Mouse (Mus musculus) C2C12 (cell line): ENCODE data around the gene Ldlrap1. TPM values are rescaled to one million over a fixed set of nuclear protein-coding genes. Genes with fewer than 3 reads are reported as not detected.

Experiments used
- H3K27me3 ChIP-seq: one replicate; pipeline ENCODE4 v1.6.1; 2011; ENCODE audit not compliant: control insufficient read depth, insufficient read depth, insufficient read length
- H3K36me3 ChIP-seq: one replicate; pipeline ENCODE4 v1.6.1; 2011; ENCODE audit not compliant: control insufficient read depth, insufficient read depth
- H3K4me3 ChIP-seq: one replicate; pipeline ENCODE4 v1.5.1; 2011; ENCODE audit warnings: mild to moderate bottlenecking, control low read depth; ENCODE audit not compliant: poor library complexity, insufficient read depth, severe bottlenecking
- H3K79me2 ChIP-seq: one replicate; pipeline ENCODE4 v1.6.1; 2011; ENCODE audit not compliant: control insufficient read depth, insufficient read depth
- H3K79me3 ChIP-seq: one replicate; pipeline ENCODE4 v1.6.1; 2011; ENCODE audit warnings: low read depth, control low read depth
- H3ac ChIP-seq: one replicate; pipeline ENCODE3; 2011; ENCODE audit warnings: low read depth; ENCODE audit not compliant: control insufficient read depth, insufficient read length
- CEBPB ChIP-seq: IDR thresholded peaks from one replicate; pipeline ENCODE4 v1.6.1; 2011; ENCODE audit warnings: low read depth, mild to moderate bottlenecking, control low read depth, moderate library complexity
- CTCF ChIP-seq: IDR thresholded peaks from one replicate; pipeline ENCODE4 v1.5.1; 2011; ENCODE audit not compliant: control insufficient read depth, insufficient read depth, insufficient read length
- FOSL1 ChIP-seq: IDR thresholded peaks from one replicate; pipeline ENCODE4 v1.8.0; 2011; ENCODE audit warnings: mild to moderate bottlenecking, low read length; ENCODE audit not compliant: poor library complexity, insufficient read depth, severe bottlenecking
- MAX ChIP-seq: IDR thresholded peaks from one replicate; pipeline ENCODE4 v1.6.1; 2011; ENCODE audit warnings: mild to moderate bottlenecking, control low read depth
- MYOD1 ChIP-seq: IDR thresholded peaks from one replicate; pipeline ENCODE4 v1.6.1; 2011; ENCODE audit warnings: low read depth; ENCODE audit not compliant: control insufficient read depth, insufficient read length
- MYOG ChIP-seq: IDR thresholded peaks from one replicate; pipeline ENCODE4 v1.6.1; 2011; ENCODE audit not compliant: control insufficient read depth, insufficient read length; ENCODE audit errors: extremely low read depth
- USF1 ChIP-seq: IDR thresholded peaks from one replicate; pipeline ENCODE4 v1.6.1; 2011; ENCODE audit warnings: low read depth, mild to moderate bottlenecking, control low read depth, moderate library complexity
- polyA plus RNA-seq: library from polyadenylated mRNA; unstranded; fragments of >200 nt; fragmentation: generic; extraction: Trizol; gene quantifications from one replicate; pipeline ENCODE4 v1.2.1, GENCODE M21; 2012; ENCODE audit warnings: missing spikeins

The Ldlrap1 gene
- polyA plus RNA-seq, 1 experiment, result 30.8 TPM

DNA sequence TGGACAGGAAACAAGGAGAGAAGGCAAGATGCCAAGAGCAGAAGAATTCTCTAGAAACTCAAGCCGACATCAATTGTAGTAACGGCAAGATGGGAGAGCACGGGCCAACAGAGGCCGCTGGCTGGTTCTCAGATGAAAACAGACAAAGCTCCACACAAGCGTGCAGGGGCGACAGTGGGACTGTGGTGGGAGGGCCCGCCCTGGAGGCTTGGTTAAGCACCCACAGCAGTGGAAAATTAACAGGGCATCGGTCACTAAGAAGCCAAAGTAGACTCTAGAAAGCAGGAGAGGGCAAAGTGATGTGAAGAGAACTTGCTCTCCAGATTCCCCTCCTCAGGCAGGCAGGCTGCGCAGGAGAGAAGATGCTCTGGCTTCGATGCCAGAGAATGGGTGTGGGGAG, 34.3 kb upstream of the Ldlrap1 start:
- Histone ChIP-seq H3K4me3 (no peak overlapping the region), H3ac (no peak overlapping the region), H3K79me3 (no peaks in the 10 kb centered on the region), H3K27me3 (no peaks in the 10 kb centered on the region), H3K36me3 (peaks cover 36% of the 10 kb centered on the region), H3K79me2 (no peaks in the 10 kb centered on the region)
- TF ChIP-seq FOSL1, result no peak
- TF ChIP-seq MYOD1, result no peak
- no peak for TF ChIP-seq CEBPB
- TF ChIP-seq MAX, result no peak
- no peak for TF ChIP-seq CTCF
- TF ChIP-seq USF1, result no peak
- no peak for TF ChIP-seq MYOG

DNA sequence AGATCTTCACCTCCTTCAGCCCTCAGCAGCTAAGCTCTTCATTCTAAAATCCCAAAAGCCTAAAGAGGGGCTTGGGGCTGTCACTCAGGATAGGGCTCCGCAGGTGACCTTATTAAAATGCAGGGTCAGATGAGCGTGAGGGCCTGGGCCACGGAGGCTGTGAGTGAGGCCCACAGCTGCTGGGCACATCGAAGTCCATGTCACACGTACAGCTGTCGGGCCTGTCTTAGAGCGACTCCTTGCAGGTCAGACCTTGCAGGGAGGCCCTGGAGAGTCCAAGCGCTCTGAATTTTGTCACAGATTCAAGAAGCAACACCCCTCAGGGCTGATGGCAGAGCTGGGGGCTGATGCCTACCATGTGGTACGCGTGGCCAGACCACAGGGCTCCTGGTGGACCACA, 32.9 kb upstream of the Ldlrap1 start:
- no peak overlapping the region for H3ac ChIP-seq
- no peaks in the 10 kb centered on the region for H3K79me3 ChIP-seq
- no peak overlapping the region for H3K4me3 ChIP-seq
- TF ChIP-seq MYOG, result no peak
- TF ChIP-seq USF1, result no peak
- no peak for TF ChIP-seq CEBPB
- no peaks in the 10 kb centered on the region for H3K79me2 ChIP-seq
- H3K27me3 ChIP-seq, result no peaks in the 10 kb centered on the region
- peaks cover 23% of the 10 kb centered on the region for H3K36me3 ChIP-seq

DNA sequence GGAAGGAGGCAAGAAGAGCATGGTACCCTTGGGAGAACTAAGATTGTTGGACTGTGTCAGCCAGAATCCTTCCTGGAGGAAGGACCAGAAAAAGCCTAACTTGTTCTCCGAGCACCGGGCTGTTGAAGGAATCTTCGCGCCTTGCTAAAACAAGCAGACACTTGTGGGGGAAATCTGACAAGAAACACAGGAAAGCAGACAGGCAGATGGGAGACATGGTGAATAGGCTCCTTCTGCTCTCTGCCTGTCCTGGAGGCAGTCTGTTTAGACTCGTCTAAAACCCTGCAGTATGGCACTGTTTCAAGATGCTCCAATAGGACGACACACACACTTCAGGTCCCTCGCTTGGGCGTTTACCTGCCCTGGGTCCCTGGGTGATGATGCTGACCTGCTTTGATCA, 32.3 kb upstream of the Ldlrap1 start:
- no peak for TF ChIP-seq MYOD1
- no peak for TF ChIP-seq CEBPB
- no peak for TF ChIP-seq MAX
- no peak for TF ChIP-seq MYOG
- no peak for TF ChIP-seq FOSL1
- no peak for TF ChIP-seq USF1
- Histone ChIP-seq H3K4me3 (no peak overlapping the region), H3K27me3 (no peaks in the 10 kb centered on the region)

DNA sequence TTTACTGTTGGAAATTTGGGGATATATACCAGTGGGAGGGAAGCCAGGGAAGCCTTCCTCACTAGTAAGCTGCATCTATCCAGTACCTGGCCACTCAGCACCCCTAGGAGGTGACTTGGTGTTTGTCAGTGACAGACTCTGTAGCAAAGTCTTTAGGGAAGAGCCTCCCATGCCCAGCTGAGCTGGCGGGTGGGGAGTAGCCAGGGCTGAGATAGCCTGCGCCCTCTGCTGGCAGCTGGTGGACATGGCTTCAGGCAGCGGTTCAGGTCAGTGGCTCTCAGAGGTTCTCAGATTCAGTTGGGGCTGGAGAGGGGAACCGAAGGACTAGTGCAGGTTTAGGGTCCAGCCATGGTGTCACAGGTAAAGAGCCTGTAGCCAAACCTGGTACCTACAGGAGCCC, 31.4 kb upstream of the Ldlrap1 start:
- peaks cover 18% of the 10 kb centered on the region for H3K36me3 ChIP-seq
- no peaks in the 10 kb centered on the region for H3K79me2 ChIP-seq
- H3K79me3 ChIP-seq, result no peaks in the 10 kb centered on the region
- no peak overlapping the region for H3ac ChIP-seq
- H3K27me3 ChIP-seq, result no peaks in the 10 kb centered on the region
- H3K4me3 ChIP-seq, result no peak overlapping the region
- TF ChIP-seq CTCF (peak; percentile 94), FOSL1 (no peak)

More for the DNA sequence above, 32.3 kb upstream of the Ldlrap1 start:
- H3ac ChIP-seq, result no peak overlapping the region
- H3K79me3 ChIP-seq, result no peaks in the 10 kb centered on the region
- H3K36me3 ChIP-seq, result peaks cover 19% of the 10 kb centered on the region
- no peaks in the 10 kb centered on the region for H3K79me2 ChIP-seq

DNA sequence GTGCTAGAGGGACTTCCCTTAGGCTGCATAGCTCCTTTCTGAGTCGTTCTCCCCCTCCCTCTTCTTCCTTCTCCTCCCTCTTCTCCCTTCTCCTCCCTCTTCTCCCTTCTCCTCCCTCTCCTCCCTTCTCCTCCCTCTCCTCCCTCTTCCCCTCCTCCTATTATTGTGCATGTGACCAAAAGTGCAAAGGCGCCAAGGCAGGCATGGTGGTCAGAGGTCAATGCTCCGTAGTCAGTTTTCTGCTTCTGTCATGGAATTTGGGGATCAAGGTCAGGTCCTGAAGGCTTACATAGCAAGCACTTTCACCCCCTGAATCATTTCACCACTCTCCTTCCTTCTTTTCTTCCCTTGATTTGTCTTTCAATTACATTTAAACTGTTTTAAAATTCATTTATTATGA, 31.0 kb upstream of the Ldlrap1 start:
- H3K4me3 ChIP-seq, result no peak overlapping the region
- TF ChIP-seq USF1 (no peak), MYOG (no peak), CEBPB (no peak), MAX (no peak), CTCF (no peak), FOSL1 (no peak), MYOD1 (no peak)

DNA sequence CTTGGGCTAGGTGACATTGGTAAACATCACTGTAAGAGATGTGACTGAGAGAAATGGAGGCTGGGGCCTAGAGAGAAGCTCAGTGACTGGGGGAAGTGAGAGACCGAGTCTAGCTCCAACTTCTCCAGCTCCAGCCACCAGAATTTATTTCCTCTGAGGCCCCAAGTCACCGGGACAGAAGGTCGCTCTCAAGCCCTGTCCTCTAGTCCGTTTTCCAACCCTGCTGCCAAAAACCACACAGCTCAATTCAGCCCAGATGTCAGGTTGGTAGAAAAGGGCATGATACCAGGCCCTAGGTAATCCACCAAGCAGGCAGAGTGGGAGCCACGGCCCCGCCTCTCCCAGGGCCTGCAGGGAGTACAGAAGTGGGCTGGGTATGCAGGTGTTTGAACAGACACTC, 29.8 kb upstream of the Ldlrap1 start:
- no peak overlapping the region for H3K4me3 ChIP-seq
- peaks cover 3% of the 10 kb centered on the region for H3K36me3 ChIP-seq
- no peaks in the 10 kb centered on the region for H3K27me3 ChIP-seq
- no peaks in the 10 kb centered on the region for H3K79me3 ChIP-seq
- H3ac ChIP-seq, result no peak overlapping the region
- H3K79me2 ChIP-seq, result no peaks in the 10 kb centered on the region
- TF ChIP-seq MAX, result no peak
- TF ChIP-seq CTCF, result no peak
- no peak for TF ChIP-seq MYOD1
- TF ChIP-seq FOSL1, result no peak
- TF ChIP-seq CEBPB, result no peak
- no peak for TF ChIP-seq USF1
- TF ChIP-seq MYOG, result no peak

More for the DNA sequence above, 31.0 kb upstream of the Ldlrap1 start:
- H3K79me3 ChIP-seq, result no peaks in the 10 kb centered on the region
- H3K27me3 ChIP-seq, result no peaks in the 10 kb centered on the region
- no peak overlapping the region for H3ac ChIP-seq
- H3K36me3 ChIP-seq, result peaks cover 15% of the 10 kb centered on the region
- no peaks in the 10 kb centered on the region for H3K79me2 ChIP-seq
